Mouse (Mus musculus): ENCODE data around the gene Col23a1. TPM values are rescaled to one million over a fixed set of nuclear protein-coding genes. Genes with fewer than 3 reads are reported as not detected.
"Not testable (repeated sequence)": the region's sequence is repeated elsewhere in the genome, so short reads cannot be mapped to it uniquely, and the experiment has no call there.

The Col23a1 gene
- polyA plus RNA-seq, 1 experiment from 2014 or later = 12.3 TPM

DNA sequence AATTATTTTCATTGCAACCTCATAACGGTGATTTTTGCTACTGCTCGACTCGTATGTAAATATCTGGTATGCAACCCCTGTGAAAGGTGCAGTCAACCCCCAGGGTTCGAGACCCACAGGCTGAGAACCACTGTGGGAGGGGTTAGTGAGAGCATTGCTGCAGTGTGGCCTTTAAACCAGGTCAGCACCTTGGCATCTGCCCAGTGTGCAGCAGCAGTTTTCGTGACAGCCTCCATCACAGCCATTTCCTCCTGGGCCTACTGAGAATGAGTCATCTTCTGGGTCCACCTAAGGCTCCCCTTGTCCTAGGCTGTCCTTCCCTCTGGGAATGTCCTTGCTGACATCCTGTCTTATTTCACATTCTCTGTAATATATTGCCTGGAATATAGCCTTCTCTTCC is 64.0 kb downstream of the Col23a1 start:
- no peak for ATAC-seq (ENCODE audit: low FRiP score, low TSS enrichment)
- Histone ChIP-seq H3K27me3 (ENCODE audit: control insufficient read depth, insufficient read depth, low read length) (no peaks in the 10 kb centered on the region), H3K4me2 (replicated peaks; ENCODE audit: low read depth, low read length) (no peak overlapping the region), H3K9ac (ENCODE audit: low read depth, low read length) (no peak overlapping the region), H3K4me1 (ENCODE audit: control insufficient read depth, insufficient read depth, low read length) (no peaks in the 10 kb centered on the region), H3K9me3 (ENCODE audit: control insufficient read depth, low read length) (no peaks in the 10 kb centered on the region), H3K4me3 (ENCODE audit: low read length) (no peak overlapping the region), H3K27ac (ENCODE audit: low read depth, low read length) (no peak overlapping the region), H3K36me3 (ENCODE audit: control insufficient read depth, insufficient read depth, low read length) (no peaks in the 10 kb centered on the region)
- 70% methylated on average over 5 of the region's 5 CpGs for WGBS

DNA sequence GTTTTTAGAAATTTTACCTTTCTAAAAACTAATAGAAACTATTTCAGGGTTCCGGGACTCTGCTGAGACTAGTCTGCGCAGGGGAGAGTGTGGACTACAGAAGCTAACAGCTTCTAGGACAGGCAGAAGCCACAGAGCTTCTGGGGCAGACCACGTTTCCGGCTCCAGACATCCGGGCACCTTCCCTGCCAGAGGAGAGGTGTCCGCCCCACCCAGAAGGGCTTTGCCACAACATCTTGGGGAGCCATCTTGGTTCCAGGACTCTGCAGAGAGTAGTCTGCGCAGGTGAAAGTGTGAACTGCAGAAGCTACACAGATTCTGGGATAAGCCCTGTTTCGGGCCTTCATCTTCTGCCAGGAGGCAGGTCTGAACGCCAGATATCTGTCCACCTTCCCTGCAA is 69.3 kb downstream of the Col23a1 start:
- not testable (repeated sequence) for H3K9me3 ChIP-seq (ENCODE audit: control insufficient read depth, low read length); H3K27me3 ChIP-seq (ENCODE audit: control insufficient read depth, insufficient read depth, low read length); H3K36me3 ChIP-seq (ENCODE audit: control insufficient read depth, insufficient read depth, low read length); H3K4me3 ChIP-seq (ENCODE audit: low read length); ATAC-seq (ENCODE audit: low FRiP score, low TSS enrichment); H3K4me2 ChIP-seq (replicated peaks; ENCODE audit: low read depth, low read length); H3K27ac ChIP-seq (ENCODE audit: low read depth, low read length); H3K4me1 ChIP-seq (ENCODE audit: control insufficient read depth, insufficient read depth, low read length); H3K9ac ChIP-seq (ENCODE audit: low read depth, low read length)
- 97% methylated on average over 9 of the region's 9 CpGs for WGBS

DNA sequence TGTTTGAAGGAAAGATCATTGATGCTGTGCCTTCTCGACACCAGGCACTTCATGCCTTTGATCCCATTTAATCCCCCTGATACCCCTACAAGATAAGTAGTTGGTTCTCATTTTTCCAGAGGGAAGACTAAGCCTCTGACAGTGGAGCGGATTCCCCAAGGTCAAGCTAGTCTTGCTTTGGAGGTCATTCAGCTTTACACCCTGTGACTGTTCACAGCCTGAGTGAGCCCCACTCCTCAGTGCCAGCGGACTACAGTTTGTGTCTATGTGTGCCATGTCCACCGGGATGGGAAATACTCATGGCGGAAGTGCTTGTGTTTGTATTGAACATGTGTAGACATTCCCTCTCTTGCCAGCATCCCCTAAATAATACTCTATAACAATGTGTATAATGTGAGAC is 74.6 kb downstream of the Col23a1 start:
- Histone ChIP-seq H3K36me3 (ENCODE audit: control insufficient read depth, insufficient read depth, low read length) (no peaks in the 10 kb centered on the region), H3K9me3 (ENCODE audit: control insufficient read depth, low read length) (no peaks in the 10 kb centered on the region), H3K4me1 (ENCODE audit: control insufficient read depth, insufficient read depth, low read length) (no peaks in the 10 kb centered on the region), H3K27me3 (ENCODE audit: control insufficient read depth, insufficient read depth, low read length) (no peaks in the 10 kb centered on the region), H3K4me2 (replicated peaks; ENCODE audit: low read depth, low read length) (no peak overlapping the region), H3K4me3 (ENCODE audit: low read length) (no peak overlapping the region), H3K27ac (ENCODE audit: low read depth, low read length) (no peak overlapping the region), H3K9ac (ENCODE audit: low read depth, low read length) (no peak overlapping the region)
- no peak for ATAC-seq (ENCODE audit: low FRiP score, low TSS enrichment)
- WGBS = 94% methylated on average over 5 of the region's 5 CpGs

DNA sequence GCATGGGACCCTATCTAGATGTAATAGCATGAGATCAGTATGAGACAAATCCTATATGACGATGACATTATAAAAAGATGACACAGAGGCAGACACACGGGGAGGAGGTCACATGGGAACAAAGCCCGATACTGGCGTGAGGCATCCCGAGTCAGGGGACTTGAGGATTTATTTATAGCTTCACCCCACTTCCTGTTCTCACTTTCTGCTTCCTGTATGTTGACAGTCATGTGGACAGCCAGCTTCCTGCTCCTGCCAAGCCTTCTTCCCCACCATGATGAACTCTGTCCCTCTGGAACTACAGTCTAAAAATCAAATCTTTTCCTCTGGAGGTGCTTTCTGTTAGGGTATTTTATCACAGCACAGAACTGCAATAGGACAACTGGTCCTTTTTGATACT is 77.6 kb downstream of the Col23a1 start:
- Histone ChIP-seq H3K4me2 (replicated peaks; ENCODE audit: low read depth, low read length) (no peak overlapping the region), H3K36me3 (ENCODE audit: control insufficient read depth, insufficient read depth, low read length) (no peaks in the 10 kb centered on the region), H3K9ac (ENCODE audit: low read depth, low read length) (no peak overlapping the region), H3K4me3 (ENCODE audit: low read length) (no peak overlapping the region), H3K27me3 (ENCODE audit: control insufficient read depth, insufficient read depth, low read length) (no peaks in the 10 kb centered on the region), H3K4me1 (ENCODE audit: control insufficient read depth, insufficient read depth, low read length) (peaks cover 8% of the 10 kb centered on the region; the same call in 1 of the 2 replicates), H3K9me3 (ENCODE audit: control insufficient read depth, low read length) (no peaks in the 10 kb centered on the region), H3K27ac (ENCODE audit: low read depth, low read length) (no peak overlapping the region)
- WGBS = 70% methylated on average over 5 of the region's 5 CpGs
- no peak for ATAC-seq (ENCODE audit: low FRiP score, low TSS enrichment)

DNA sequence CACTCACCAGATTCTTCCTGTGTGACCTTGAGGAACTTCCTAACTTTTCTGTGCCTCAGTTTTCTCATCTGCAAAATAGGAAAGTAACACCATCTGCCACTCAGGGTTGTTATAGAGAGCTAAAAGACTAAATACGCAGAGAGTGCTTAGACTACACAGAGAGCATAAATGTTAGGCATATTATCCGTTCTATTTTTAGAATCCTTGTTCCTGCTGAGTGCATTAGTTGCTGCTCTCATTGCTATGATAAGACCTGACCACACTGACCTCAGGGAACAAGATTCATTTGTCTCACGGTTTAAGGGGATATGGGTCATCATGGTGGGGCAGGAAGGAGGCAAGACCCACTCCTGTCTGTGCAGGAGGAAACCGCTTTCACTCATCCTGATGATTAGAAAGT is 80.6 kb downstream of the Col23a1 start:
- Histone ChIP-seq H3K36me3 (ENCODE audit: control insufficient read depth, insufficient read depth, low read length) (no peaks in the 10 kb centered on the region), H3K9ac (ENCODE audit: low read depth, low read length) (no peak overlapping the region), H3K4me2 (replicated peaks; ENCODE audit: low read depth, low read length) (no peak overlapping the region), H3K9me3 (ENCODE audit: control insufficient read depth, low read length) (no peaks in the 10 kb centered on the region), H3K4me1 (ENCODE audit: control insufficient read depth, insufficient read depth, low read length) (peaks cover 8% of the 10 kb centered on the region; the same call in 1 of the 2 replicates), H3K27me3 (ENCODE audit: control insufficient read depth, insufficient read depth, low read length) (no peaks in the 10 kb centered on the region), H3K4me3 (ENCODE audit: low read length) (no peak overlapping the region), H3K27ac (ENCODE audit: low read depth, low read length) (no peak overlapping the region)
- ATAC-seq (ENCODE audit: low FRiP score, low TSS enrichment) = 0 out of 2 replicates have a peak, but pooled peaks have one; percentile 32
- 73% methylated on average over 4 of the region's 4 CpGs for WGBS

DNA sequence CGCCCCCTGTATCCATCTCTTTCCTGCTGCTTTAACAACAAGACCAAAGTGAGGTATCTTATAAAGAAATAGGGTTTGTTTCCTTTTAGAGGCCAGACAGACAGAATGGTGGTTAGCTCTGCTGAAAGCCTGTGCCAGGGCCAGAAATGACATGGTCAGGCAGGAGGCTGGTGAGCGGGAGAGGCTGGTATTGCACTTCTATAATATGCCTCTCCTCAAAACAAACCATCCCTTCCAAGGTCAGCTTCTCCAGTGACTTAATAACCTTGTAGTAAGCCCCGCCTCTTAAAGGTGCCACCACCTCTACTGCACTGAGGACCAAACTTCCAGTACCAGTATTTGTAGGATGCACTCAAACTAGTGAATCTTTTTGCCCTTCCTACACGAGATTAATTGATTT is 81.6 kb downstream of the Col23a1 start:
- Histone ChIP-seq H3K4me2 (replicated peaks; ENCODE audit: low read depth, low read length) (no peak overlapping the region), H3K4me1 (ENCODE audit: control insufficient read depth, insufficient read depth, low read length) (peaks cover 8% of the 10 kb centered on the region; the same call in 1 of the 2 replicates), H3K9me3 (ENCODE audit: control insufficient read depth, low read length) (no peaks in the 10 kb centered on the region), H3K9ac (ENCODE audit: low read depth, low read length) (no peak overlapping the region), H3K4me3 (ENCODE audit: low read length) (no peak overlapping the region), H3K36me3 (ENCODE audit: control insufficient read depth, insufficient read depth, low read length) (no peaks in the 10 kb centered on the region), H3K27me3 (ENCODE audit: control insufficient read depth, insufficient read depth, low read length) (no peaks in the 10 kb centered on the region), H3K27ac (ENCODE audit: low read depth, low read length) (no peak overlapping the region)
- ATAC-seq (ENCODE audit: low FRiP score, low TSS enrichment) = no peak
- 65% methylated on average over 4 of the region's 4 CpGs for WGBS

DNA sequence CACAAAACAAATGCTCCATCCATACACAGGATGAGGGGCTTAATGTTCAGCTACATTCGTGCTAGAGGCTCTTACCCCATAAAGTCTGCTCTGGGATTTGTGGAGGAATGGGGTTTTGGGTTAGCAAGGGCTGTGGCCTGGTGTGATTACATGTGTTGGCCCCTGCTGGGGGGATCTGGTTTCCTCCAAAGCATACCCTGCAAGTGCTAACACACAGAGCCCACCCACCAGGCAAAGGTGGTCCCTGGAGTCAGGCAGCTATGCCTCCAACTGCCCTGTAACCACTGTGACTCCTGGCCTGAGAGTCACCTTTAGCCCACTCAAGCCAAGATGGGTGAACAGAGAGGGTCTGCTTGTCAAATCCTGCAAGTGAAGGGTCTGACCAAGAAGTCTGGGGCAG is 82.2 kb downstream of the Col23a1 start:
- H3K27me3 ChIP-seq (ENCODE audit: control insufficient read depth, insufficient read depth, low read length) = no peaks in the 10 kb centered on the region
- H3K9me3 ChIP-seq (ENCODE audit: control insufficient read depth, low read length) = no peaks in the 10 kb centered on the region
- H3K4me3 ChIP-seq (ENCODE audit: low read length) = no peak overlapping the region
- no peak overlapping the region for H3K4me2 ChIP-seq (replicated peaks; ENCODE audit: low read depth, low read length)
- no peak overlapping the region for H3K9ac ChIP-seq (ENCODE audit: low read depth, low read length)
- no peak for ATAC-seq (ENCODE audit: low FRiP score, low TSS enrichment)
- no peak overlapping the region for H3K27ac ChIP-seq (ENCODE audit: low read depth, low read length)
- H3K4me1 ChIP-seq (ENCODE audit: control insufficient read depth, insufficient read depth, low read length) = peaks cover 8% of the 10 kb centered on the region; the same call in 1 of the 2 replicates
- WGBS = 74% methylated on average over 1 of the region's 1 CpGs
- no peaks in the 10 kb centered on the region for H3K36me3 ChIP-seq (ENCODE audit: control insufficient read depth, insufficient read depth, low read length)

DNA sequence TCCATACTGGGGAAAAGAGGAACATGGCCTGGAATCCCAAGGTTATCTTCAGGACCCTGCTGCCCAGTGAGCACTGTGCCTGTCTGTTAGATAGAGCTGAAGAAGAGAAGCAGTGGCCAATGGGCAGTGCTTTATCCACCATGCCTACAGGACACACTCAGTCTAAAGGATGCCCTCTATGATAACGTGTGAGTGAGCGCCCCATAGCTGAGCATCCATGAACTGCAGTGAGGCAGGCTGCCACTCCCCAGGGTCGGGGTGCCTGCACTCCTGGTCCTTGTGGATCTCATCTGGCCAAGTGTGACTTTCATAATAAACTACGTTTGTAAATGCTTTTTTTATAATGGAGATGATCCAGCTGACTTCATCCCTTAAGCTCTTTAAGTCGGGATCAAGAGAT is 87.5 kb downstream of the Col23a1 start:
- Histone ChIP-seq H3K27me3 (ENCODE audit: control insufficient read depth, insufficient read depth, low read length) (no peaks in the 10 kb centered on the region), H3K36me3 (ENCODE audit: control insufficient read depth, insufficient read depth, low read length) (no peaks in the 10 kb centered on the region), H3K4me3 (ENCODE audit: low read length) (no peak overlapping the region), H3K27ac (ENCODE audit: low read depth, low read length) (no peak overlapping the region), H3K9ac (ENCODE audit: low read depth, low read length) (no peak overlapping the region), H3K4me2 (replicated peaks; ENCODE audit: low read depth, low read length) (no peak overlapping the region), H3K4me1 (ENCODE audit: control insufficient read depth, insufficient read depth, low read length) (no peaks in the 10 kb centered on the region), H3K9me3 (ENCODE audit: control insufficient read depth, low read length) (no peaks in the 10 kb centered on the region)
- ATAC-seq (ENCODE audit: low FRiP score, low TSS enrichment) = no peak
- 70% methylated on average over 5 of the region's 5 CpGs for WGBS

DNA sequence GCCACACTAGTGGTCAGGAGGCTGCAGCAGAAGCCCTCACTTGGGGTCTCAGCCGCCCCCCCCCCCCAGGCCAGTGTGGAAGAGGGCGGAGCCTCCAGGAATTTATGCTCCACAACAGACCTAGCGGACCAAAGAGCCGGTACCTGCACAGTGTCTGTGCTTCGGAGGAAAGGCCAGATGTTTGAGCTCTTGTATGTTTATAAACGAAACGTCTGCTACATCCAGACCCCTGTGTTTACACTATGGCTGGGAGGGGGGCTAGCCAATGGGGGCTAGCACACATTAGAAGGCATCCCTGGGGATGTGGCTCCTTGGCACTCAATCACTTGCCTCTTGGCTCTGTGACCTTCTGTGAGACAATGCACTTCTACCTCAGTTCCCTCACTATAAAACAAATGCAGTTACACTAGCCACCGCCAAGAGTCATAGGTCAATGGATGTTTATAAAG is 99.2 kb downstream of the Col23a1 start:
- 0 out of 2 replicates have a peak, but pooled peaks have one; percentile 50 for ATAC-seq (ENCODE audit: low FRiP score, low TSS enrichment)
- 18% methylated on average over 8 of the region's 8 CpGs for WGBS
- Histone ChIP-seq H3K4me1 (ENCODE audit: control insufficient read depth, insufficient read depth, low read length) (peaks cover 6% of the 10 kb centered on the region; the same call in 1 of the 2 replicates), H3K9ac (ENCODE audit: low read depth, low read length) (no peak overlapping the region), H3K36me3 (ENCODE audit: control insufficient read depth, insufficient read depth, low read length) (no peaks in the 10 kb centered on the region), H3K27ac (ENCODE audit: low read depth, low read length) (no peak overlapping the region), H3K27me3 (ENCODE audit: control insufficient read depth, insufficient read depth, low read length) (no peaks in the 10 kb centered on the region), H3K9me3 (ENCODE audit: control insufficient read depth, low read length) (no peaks in the 10 kb centered on the region), H3K4me2 (replicated peaks; ENCODE audit: low read depth, low read length) (no peak overlapping the region), H3K4me3 (ENCODE audit: low read length) (no peak overlapping the region)

Measured in kidney, embryonic 14.5 days (tissue).